Mouse (Mus musculus) CH12.LX (cell line): ENCODE data around the gene St8sia1. TPM values are rescaled to one million over a fixed set of nuclear protein-coding genes. Genes with fewer than 3 reads are reported as not detected.

Experiments
- DNase-seq: peaks from one replicate; pipeline ENCODE4 v3.0.0-alpha.2; 2013; ENCODE audit errors: extremely low read depth
- H3K27ac ChIP-seq: 2 replicates; pipeline ENCODE4 v1.5.1; 2012; ENCODE audit warnings: low read depth, mild to moderate bottlenecking, control low read depth, moderate library complexity; ENCODE audit not compliant: insufficient read depth
- H3K27me3 ChIP-seq: replicated peaks from 2 replicates; pipeline ENCODE3; 2012; ENCODE audit warnings: inconsistent platforms
- H3K36me3 ChIP-seq, 2 experiments: replicated peaks in 1 of 2; 2 replicates each; pipeline versions ENCODE3 to v1.6.1; 2012; ENCODE audit warnings: inconsistent platforms in 1 of 2, low read length in 1 of 2, mild to moderate bottlenecking in 1 of 2, mixed read lengths in 1 of 2, moderate library complexity in 1 of 2; ENCODE audit not compliant: control insufficient read depth in 1 of 2, insufficient read depth in 1 of 2
- H3K4me1 ChIP-seq, 2 experiments: 2 replicates each; pipeline ENCODE4 v1.6.1; 2012; ENCODE audit warnings: inconsistent platforms in 1 of 2, moderate library complexity in 1 of 2; ENCODE audit not compliant: insufficient read depth in 2 of 2, control insufficient read depth in 1 of 2
- H3K4me2 ChIP-seq: 2 replicates; pipeline ENCODE4 v1.6.1; 2012; ENCODE audit warnings: low read depth, mild to moderate bottlenecking, control low read depth; ENCODE audit not compliant: poor library complexity, insufficient read depth, severe bottlenecking
- H3K4me3 ChIP-seq, 3 experiments: fragments of 150-350 bp in 1 of 3; sonication (generic) in 1 of 3; replicated peaks in 1 of 3; 2 replicates each; pipeline versions ENCODE3 to v1.5.1; 2011 to 2012; ENCODE audit warnings: low read depth in 2 of 3, low read length in 2 of 3, mild to moderate bottlenecking in 2 of 3, moderate library complexity in 2 of 3, control low read depth in 1 of 3, improper control_type of control experiment in 1 of 3, inconsistent platforms in 1 of 3, mixed read lengths in 1 of 3; ENCODE audit not compliant: poor library complexity in 1 of 3
- H3K79me2 ChIP-seq: replicated peaks from 2 replicates; pipeline ENCODE4 v1.6.1; 2012; ENCODE audit warnings: mild to moderate bottlenecking, moderate library complexity; ENCODE audit not compliant: control insufficient read depth, poor library complexity, insufficient read depth, severe bottlenecking; ENCODE audit errors: extremely low read depth
- H3K9ac ChIP-seq: 2 replicates; pipeline ENCODE4 v1.6.1; 2012; ENCODE audit warnings: low read depth, mild to moderate bottlenecking, control low read depth, moderate library complexity; ENCODE audit not compliant: insufficient read depth
- H3K9me3 ChIP-seq: replicated peaks from 2 replicates; pipeline ENCODE3; 2012; ENCODE audit warnings: low read length, inconsistent platforms, mixed read lengths
- CHD2 ChIP-seq: IDR thresholded peaks from 2 replicates; pipeline ENCODE4 v1.6.1; 2011; ENCODE audit warnings: low read length, improper control_type of control experiment
- CTCF ChIP-seq, 2 experiments: IDR thresholded peaks in 1 of 2; conservative IDR thresholded peaks in 1 of 2; 2 replicates each; pipeline ENCODE4 v1.5.1; 2011 to 2012; ENCODE audit warnings: low read depth in 2 of 2, low read length in 2 of 2, improper control_type of control experiment in 1 of 2, inconsistent platforms in 1 of 2, mild to moderate bottlenecking in 1 of 2, moderate library complexity in 1 of 2
- E2F4 ChIP-seq: IDR thresholded peaks from 2 replicates; pipeline ENCODE4 v1.6.1; 2011; ENCODE audit warnings: low read depth, low read length, improper control_type of control experiment; ENCODE audit not compliant: insufficient replicate concordance
- HCFC1 ChIP-seq: IDR thresholded peaks from 2 replicates; pipeline ENCODE4 v1.6.1; 2012; ENCODE audit warnings: low read depth, mild to moderate bottlenecking, inconsistent platforms, low read length, improper control_type of control experiment
- IRF4 ChIP-seq: IDR thresholded peaks from 2 replicates; pipeline ENCODE4 v1.6.1; 2014; ENCODE audit warnings: low read depth, mild to moderate bottlenecking, inconsistent platforms, low read length, improper control_type of control experiment
- JUND ChIP-seq: conservative IDR thresholded peaks from 2 replicates; pipeline ENCODE4 v1.6.1; 2011; ENCODE audit warnings: low read depth, low read length, improper control_type of control experiment
- KAT2A ChIP-seq: IDR thresholded peaks from 2 replicates; pipeline ENCODE4 v1.6.1; 2012; ENCODE audit warnings: low read length, improper control_type of control experiment, inconsistent platforms; ENCODE audit not compliant: insufficient replicate concordance
- MAX ChIP-seq: IDR thresholded peaks from 2 replicates; pipeline ENCODE4 v1.6.1; 2011; ENCODE audit warnings: low read length, improper control_type of control experiment
- MEF2A ChIP-seq: IDR thresholded peaks from 2 replicates; pipeline ENCODE4 v1.6.1; 2014; ENCODE audit warnings: low read depth, mild to moderate bottlenecking, inconsistent platforms, low read length, improper control_type of control experiment, borderline replicate concordance
- POLR2AphosphoS2 ChIP-seq: IDR thresholded peaks from 2 replicates; pipeline ENCODE4 v1.6.1; 2011; ENCODE audit warnings: low read depth, low read length, improper control_type of control experiment
- RAD21 ChIP-seq: IDR thresholded peaks from 2 replicates; pipeline ENCODE4 v1.6.1; 2011; ENCODE audit warnings: low read depth, mild to moderate bottlenecking, low read length, improper control_type of control experiment, moderate library complexity
- RCOR1 ChIP-seq: conservative IDR thresholded peaks from 2 replicates; pipeline ENCODE4 v1.6.1; 2012; ENCODE audit warnings: low read depth, mild to moderate bottlenecking, inconsistent platforms, low read length, improper control_type of control experiment
- SIN3A ChIP-seq: IDR thresholded peaks from 2 replicates; pipeline ENCODE4 v1.6.1; 2012; ENCODE audit warnings: low read length, improper control_type of control experiment, inconsistent platforms
- USF1 ChIP-seq: IDR thresholded peaks from 2 replicates; pipeline ENCODE4 v1.6.1; 2014; ENCODE audit warnings: low read depth, mild to moderate bottlenecking, inconsistent platforms, low read length, improper control_type of control experiment
- USF2 ChIP-seq: conservative IDR thresholded peaks from 2 replicates; pipeline ENCODE4 v1.6.1; 2011; ENCODE audit warnings: low read depth, low read length, improper control_type of control experiment
- ZC3H11A ChIP-seq: IDR thresholded peaks from 2 replicates; pipeline ENCODE4 v1.6.1; 2012; ENCODE audit warnings: low read depth, mild to moderate bottlenecking, inconsistent platforms, low read length, improper control_type of control experiment
- ZKSCAN1 ChIP-seq: IDR thresholded peaks from 2 replicates; pipeline ENCODE4 v1.6.1; 2012; ENCODE audit warnings: low read depth, inconsistent platforms, low read length, improper control_type of control experiment, borderline replicate concordance
- ZMIZ1 ChIP-seq: IDR thresholded peaks from 2 replicates; pipeline ENCODE4 v1.6.1; 2012; ENCODE audit warnings: low read depth, mild to moderate bottlenecking, inconsistent platforms, low read length, improper control_type of control experiment
- ZNF384 ChIP-seq: IDR thresholded peaks from 2 replicates; pipeline ENCODE4 v1.6.1; 2012; ENCODE audit warnings: low read depth, low read length, improper control_type of control experiment, inconsistent platforms
- dilution Hi-C: fragments of 300-500 bp; cut with MboI; formaldehyde crosslinking; loops from 2 replicates; pipeline ENCODE4 v1.14.3; 2020; ENCODE audit warnings: low sequenced_read_pairs; ENCODE audit not compliant: extremely low pct_unique_long_range_greater_than_20kb, extremely low pct_ligation_motif_present
- in situ Hi-C: fragments of 300-500 bp; cut with MboI; formaldehyde crosslinking; loops from 3 replicates; pipeline ENCODE4 v1.14.3; 2019; ENCODE audit warnings: low sequenced_read_pairs, low pct_ligation_motif_present, low pct_unique_long_range_greater_than_20kb, mixed read lengths
- polyA plus RNA-seq: library from polyadenylated mRNA; unstranded; fragments of >175 nt; gene quantifications from 2 replicates; pipeline ENCODE4 v1.2.1, GENCODE M21; 2012; ENCODE audit warnings: low read depth; ENCODE audit not compliant: insufficient read length
- total RNA-seq, 2 experiments: library from RNA; depleted of rRNA; stranded (reverse); fragments of 300-350 nt in 1 of 2; fragments of >200 nt in 1 of 2; gene quantifications; 2 replicates each; pipeline ENCODE4 v1.2.3; 2012 to 2014

St8sia1 gene
- total and polyA plus RNA-seq, 3 experiments: 0.13 to 0.51 (median 0.20) TPM

- in situ Hi-C loops (loop anchor here (25.0 kb wide), 1 partner anchor 111 kb away; no protein-coding TSS in a partner anchor), dilution Hi-C loops (no loop called here)
Measured at GRCm38 (mm10) chr6:142973289-142973688, 9.0 kb upstream of the St8sia1 start.

GRCm38 (mm10) chr6:142972205-142972604 lies 8.0 kb upstream of the St8sia1 start:
- H3K9me3 ChIP-seq: no peaks in the 10 kb centered on the region

More at GRCm38 (mm10) chr6:142973289-142973688, 9.0 kb upstream of the St8sia1 start:
- H3K4me3 ChIP-seq: no peak overlapping the region
- TF ChIP-seq ZC3H11A: no peak
- no peak for TF ChIP-seq ZMIZ1
- TF ChIP-seq RAD21: no peak
- no peak for TF ChIP-seq POLR2AphosphoS2
- TF ChIP-seq KAT2A: no peak
- no peak for TF ChIP-seq MAX
- TF ChIP-seq USF2: no peak
- no peak for TF ChIP-seq SIN3A
- no peak for TF ChIP-seq MEF2A
- TF ChIP-seq RCOR1: no peak
- no peak for TF ChIP-seq CTCF (conservative IDR thresholded peaks at IDR 0.05 in 1 of 2, IDR thresholded peaks at IDR 0.05 in 1 of 2; ENCODE audit: low read depth in 2 of 2, low read length in 2 of 2)
- TF ChIP-seq JUND: no peak
- no peak for TF ChIP-seq HCFC1
- no peak for TF ChIP-seq ZNF384
- no peak for DNase-seq
- H3K27me3 ChIP-seq: no peaks in the 10 kb centered on the region
- no peak overlapping the region for H3K4me2 ChIP-seq
- peaks cover 0 to 4% of the 10 kb centered on the region in 2 experiments; a peak in 2 of 4 replicates for H3K4me1 ChIP-seq
- H3K79me2 ChIP-seq: no peaks in the 10 kb centered on the region
- no peak overlapping the region for H3K9ac ChIP-seq
- no peaks in the 10 kb centered on the region for H3K36me3 ChIP-seq
- H3K27ac ChIP-seq: no peak overlapping the region
- H3K9me3 ChIP-seq: no peaks in the 10 kb centered on the region

More at GRCm38 (mm10) chr6:142972205-142972604, 8.0 kb upstream of the St8sia1 start:
- no peak for TF ChIP-seq E2F4
- TF ChIP-seq USF1: no peak
- no peak for TF ChIP-seq IRF4
- TF ChIP-seq CHD2: no peak
- no peak for TF ChIP-seq ZKSCAN1
- dilution Hi-C loops: no loop called here
- Histone ChIP-seq H3K4me2 (no peak overlapping the region), H3K4me1 (peaks cover 0 to 9% of the 10 kb centered on the region in 2 experiments; a peak in 2 of 4 replicates), H3K9ac (no peak overlapping the region), H3K4me3 (no peak overlapping the region), H3K27ac (no peak overlapping the region), H3K36me3 (no peaks in the 10 kb centered on the region), H3K27me3 (no peaks in the 10 kb centered on the region), H3K79me2 (no peaks in the 10 kb centered on the region)
- in situ Hi-C loops: loop anchor here (25.0 kb wide), 1 partner anchor 110 kb away; no protein-coding TSS in a partner anchor
- no peak for DNase-seq
